Mouse (Mus musculus) stomach, embryonic 16.5 days (tissue): ENCODE results near the gene Spint4. TPM values are rescaled to one million over a fixed set of nuclear protein-coding genes. Genes with fewer than 3 reads are reported as not detected.

ENCODE experiments used
- ATAC-seq: fragments of 200-750 bp; cut with Nextera tagmentation; 2 replicates; pipeline ENCODE4 v1.8.0; 2017; ENCODE audit warnings: moderate number of reproducible peaks, moderate TSS enrichment; ENCODE audit not compliant: insufficient read depth, low FRiP score
- H3K27ac ChIP-seq: fragments of 300-500 bp; sonication (generic); 2 replicates; pipeline ENCODE4 v1.5.1; 2014; ENCODE audit warnings: low read length
- H3K27me3 ChIP-seq: fragments of 300-500 bp; sonication (generic); 2 replicates; pipeline ENCODE4 v1.6.1; 2014; ENCODE audit warnings: low read length, control low read depth, mixed read lengths; ENCODE audit not compliant: control insufficient read depth, insufficient read depth
- H3K36me3 ChIP-seq: fragments of 300-500 bp; sonication (generic); 2 replicates; pipeline ENCODE4 v1.6.1; 2014; ENCODE audit warnings: low read length; ENCODE audit not compliant: control insufficient read depth, insufficient read depth
- H3K4me1 ChIP-seq: fragments of 300-500 bp; sonication (generic); 2 replicates; pipeline ENCODE4 v1.6.1; 2014; ENCODE audit warnings: low read length, control low read depth, mixed read lengths; ENCODE audit not compliant: control insufficient read depth, insufficient read depth
- H3K4me2 ChIP-seq: fragments of 300-500 bp; sonication (generic); 2 replicates; pipeline ENCODE4 v1.6.1; 2014; ENCODE audit warnings: low read depth, low read length, mixed read lengths
- H3K4me3 ChIP-seq: fragments of 300-500 bp; sonication (generic); replicated peaks from 2 replicates; pipeline ENCODE4 v1.5.1; 2014; ENCODE audit warnings: mild to moderate bottlenecking, low read length
- H3K9ac ChIP-seq: fragments of 300-500 bp; sonication (generic); 2 replicates; pipeline ENCODE4 v1.6.1; 2014; ENCODE audit warnings: low read length
- H3K9me3 ChIP-seq: fragments of 300-500 bp; sonication (generic); replicated peaks from 2 replicates; pipeline ENCODE4 v1.6.1; 2016; ENCODE audit warnings: low read length, control low read depth; ENCODE audit not compliant: control insufficient read depth
- WGBS: fragments of 180-500 bp; shearing (Covaris S2); extraction: QIAGEN DNeasy Blood & Tissue Kit; methylation state at CpG from one replicate; pipeline ENCODE4 v1.1.7; 2014; 5-methylcytosine and 5-hydroxymethylcytosine counted together
- polyA plus RNA-seq: library from polyadenylated mRNA; unstranded; fragments of >200 nt; fragmentation: Nextera tagmentation; extraction: Ambion mirVana; gene quantifications from 2 replicates; pipeline ENCODE4 v1.2.1, GENCODE M21; 2015

The Spint4 gene
- polyA plus RNA-seq, 1 experiment from 2014 or later, result not detected

DNA sequence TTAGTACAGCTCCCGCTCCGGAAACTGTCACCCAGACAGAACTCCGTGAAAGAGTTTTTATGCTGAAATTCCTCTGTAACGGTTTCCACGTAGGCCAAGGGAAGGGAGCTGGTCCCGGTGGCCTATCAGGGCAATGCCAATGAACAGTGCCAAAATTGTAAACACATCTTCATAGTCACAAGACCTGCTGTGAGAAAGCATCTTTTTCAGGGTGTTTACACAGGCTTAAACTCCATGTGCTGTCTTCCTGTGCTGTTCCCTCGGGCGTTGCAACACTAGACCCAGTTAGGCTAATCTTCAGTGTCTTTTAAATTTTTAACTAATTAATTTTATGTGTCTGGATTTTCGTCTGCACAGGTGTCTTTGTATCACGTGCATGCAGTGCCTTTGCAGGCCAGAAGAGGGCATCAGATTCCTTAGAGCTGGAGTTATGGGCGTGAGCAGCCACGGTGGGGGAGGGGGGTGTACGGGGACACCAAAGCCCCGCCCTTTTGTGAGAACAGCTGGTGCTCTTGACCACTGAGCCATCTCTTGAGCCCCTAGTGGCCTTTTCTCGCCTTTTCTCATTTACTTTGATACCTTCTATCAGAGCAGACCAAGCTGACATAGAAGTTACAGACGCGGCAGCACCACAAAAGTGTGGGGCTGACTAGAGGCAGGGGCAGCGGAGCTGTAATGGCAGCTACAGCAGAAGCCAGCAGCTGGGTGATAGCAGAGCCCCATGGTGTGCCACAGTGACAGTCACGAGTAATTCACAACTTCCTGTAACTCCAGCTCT, 19.3 kb upstream of the Spint4 start:
- Histone ChIP-seq H3K4me2 (peak overlapping the region; percentile 52), H3K9ac (0 out of 2 replicates have a peak overlapping the region, but pooled peaks have one; percentile 37), H3K9me3 (no peaks in the 10 kb centered on the region), H3K4me1 (0 out of 2 replicates have a peak, but pooled peaks cover 4% of the 10 kb centered on the region), H3K27me3 (no peaks in the 10 kb centered on the region), H3K36me3 (no peaks in the 10 kb centered on the region), H3K4me3 (peak overlapping the region; percentile 34), H3K27ac (peak overlapping the region; percentile 62)
- WGBS, result 20% methylated on average over 19 of the region's 19 CpGs
- ATAC-seq, result peak; percentile 79; the same call in 1 of the 2 replicates

GRCm38 (mm10) chr2:164679906-164680305, 18.4 kb upstream of the Spint4 start:
- H3K9me3 ChIP-seq, result no peaks in the 10 kb centered on the region
- H3K27me3 ChIP-seq, result no peaks in the 10 kb centered on the region
- ATAC-seq, result peak; percentile 54; the same call in 1 of the 2 replicates
- H3K27ac ChIP-seq, result no peak overlapping the region
- H3K9ac ChIP-seq, result no peak overlapping the region
- WGBS, result 20% methylated on average over 3 of the region's 3 CpGs
- H3K4me3 ChIP-seq, result no peak overlapping the region
- no peak overlapping the region for H3K4me2 ChIP-seq
- H3K4me1 ChIP-seq, result 0 out of 2 replicates have a peak, but pooled peaks cover 4% of the 10 kb centered on the region
- H3K36me3 ChIP-seq, result no peaks in the 10 kb centered on the region

DNA sequence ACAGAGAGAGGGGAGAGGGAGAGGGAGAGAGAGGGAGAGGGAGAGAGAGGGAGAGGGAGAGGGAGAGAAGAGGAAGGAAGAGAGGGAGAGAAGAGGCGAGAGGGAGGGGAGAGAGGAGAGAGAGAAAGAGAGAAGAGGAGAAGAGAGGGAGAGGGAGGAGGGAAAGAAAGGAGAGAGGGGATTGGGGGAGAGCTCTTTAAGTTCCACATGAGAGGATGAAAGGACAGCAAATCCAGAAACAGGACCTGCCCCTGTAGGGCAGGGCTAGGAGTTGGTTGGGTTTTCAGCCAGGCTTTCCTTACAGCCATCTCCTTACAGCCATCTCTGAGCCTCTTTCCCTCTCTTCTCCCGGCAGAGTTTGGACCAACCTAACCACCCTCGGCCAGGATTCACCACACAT, 13.5 kb upstream of the Spint4 start, which contains the start of gene Wfdc13:
Gene Wfdc13 (plus strand): TSS at position 301 of the 400 bp plus-strand sequence.
- no peak within 1 kb of the TSS for H3K9ac ChIP-seq
- WGBS, result 49% methylated on average over 3 of the region's 3 CpGs
- peak within 1 kb of the TSS; percentile 22 for H3K4me3 ChIP-seq
- no peaks in the 10 kb centered on the region for H3K27me3 ChIP-seq
- no peaks in the 10 kb centered on the region for H3K9me3 ChIP-seq
- H3K4me1 ChIP-seq, result no peaks in the 10 kb centered on the region
- H3K4me2 ChIP-seq, result peak within 1 kb of the TSS; percentile 31
- H3K36me3 ChIP-seq, result no peaks in the 10 kb centered on the region
- peak within 1 kb of the TSS; percentile 29; the same call in 1 of the 2 replicates for H3K27ac ChIP-seq
- peak; percentile 29; the same call in 1 of the 2 replicates for ATAC-seq

DNA sequence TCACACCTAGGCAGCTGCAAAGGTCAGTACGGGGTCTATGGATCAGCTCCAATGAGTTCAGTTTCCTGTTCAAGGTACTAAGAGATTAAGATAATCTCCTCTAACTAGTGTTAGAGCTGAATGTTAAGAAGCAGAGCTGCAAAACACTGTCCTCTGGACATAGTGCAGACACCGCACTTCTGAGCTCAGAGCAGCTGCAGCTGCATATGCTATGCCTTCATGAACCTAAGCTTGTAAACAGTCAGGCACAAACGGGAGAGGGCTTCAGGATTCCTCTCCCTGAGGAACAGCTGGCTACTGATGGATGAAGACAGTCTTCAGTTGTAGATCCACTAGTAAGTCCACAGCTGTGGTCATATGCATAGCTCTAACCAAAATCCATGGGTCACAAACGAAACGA, 2.7 kb downstream of the Spint4 start:
- Histone ChIP-seq H3K4me3 (no peak overlapping the region), H3K27me3 (no peaks in the 10 kb centered on the region), H3K36me3 (no peaks in the 10 kb centered on the region), H3K27ac (peak overlapping the region; percentile 21; the same call in 1 of the 2 replicates), H3K9me3 (no peaks in the 10 kb centered on the region), H3K4me2 (no peak overlapping the region), H3K9ac (no peak overlapping the region), H3K4me1 (no peaks in the 10 kb centered on the region)
- 50% methylated on average over 5 of the region's 5 CpGs for WGBS
- peak; percentile 73 for ATAC-seq

- 82% methylated on average over 5 of the region's 5 CpGs for WGBS
- no peaks in the 10 kb centered on the region for H3K9me3 ChIP-seq
- no peak overlapping the region for H3K27ac ChIP-seq
- H3K27me3 ChIP-seq, result no peaks in the 10 kb centered on the region
- H3K9ac ChIP-seq, result no peak overlapping the region
- H3K36me3 ChIP-seq, result no peaks in the 10 kb centered on the region
- no peak overlapping the region for H3K4me2 ChIP-seq
- no peak overlapping the region for H3K4me3 ChIP-seq
- ATAC-seq, result no peak
- no peaks in the 10 kb centered on the region for H3K4me1 ChIP-seq
These were observed 3.5 kb downstream of the Spint4 start for GRCm38 (mm10) chr2:164701761-164702160.

DNA sequence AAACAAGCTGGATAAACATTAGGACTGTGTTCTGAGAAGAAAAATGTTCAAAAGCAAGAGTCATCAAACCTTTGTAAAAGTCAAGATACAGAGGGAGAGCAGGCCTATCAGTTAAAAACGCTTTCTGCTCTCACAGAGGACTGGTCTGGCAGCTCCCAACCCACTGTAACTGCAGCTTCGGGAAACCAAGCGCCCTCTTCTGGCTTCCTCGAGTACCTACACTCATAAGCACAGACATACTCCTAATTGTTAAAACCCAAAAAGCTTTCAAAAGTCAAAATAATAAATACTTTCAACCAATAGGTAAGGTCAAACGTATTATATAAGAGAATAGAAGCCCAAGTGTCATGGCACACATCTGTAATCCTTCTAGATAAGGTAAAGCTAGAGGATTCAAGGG, 5.9 kb downstream of the Spint4 start:
- no peaks in the 10 kb centered on the region for H3K36me3 ChIP-seq
- no peak overlapping the region for H3K4me2 ChIP-seq
- H3K27ac ChIP-seq, result no peak overlapping the region
- WGBS, result 76% methylated on average over 5 of the region's 5 CpGs
- no peak for ATAC-seq
- no peaks in the 10 kb centered on the region for H3K27me3 ChIP-seq
- H3K9me3 ChIP-seq, result no peaks in the 10 kb centered on the region
- no peak overlapping the region for H3K4me3 ChIP-seq
- H3K9ac ChIP-seq, result no peak overlapping the region
- H3K4me1 ChIP-seq, result no peaks in the 10 kb centered on the region

DNA sequence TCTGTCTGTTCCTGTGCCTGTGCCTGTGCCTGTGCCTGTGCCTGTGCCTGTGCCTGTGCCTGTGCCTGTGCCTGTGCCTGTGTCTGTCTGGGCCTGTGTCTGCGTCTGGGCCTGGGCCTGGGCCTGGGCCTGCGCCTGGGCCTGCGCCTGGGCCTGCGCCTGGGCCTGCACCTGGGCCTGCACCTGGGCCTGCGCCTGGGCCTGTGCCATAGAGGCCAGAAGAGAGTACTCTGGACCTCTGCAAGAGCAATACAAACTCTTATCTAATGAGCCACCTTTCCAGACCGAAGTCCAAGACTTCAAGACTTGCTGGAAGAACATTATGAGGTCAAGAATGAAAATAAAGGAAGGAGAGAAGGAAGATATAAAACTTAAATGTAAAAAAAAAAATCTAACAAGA, 7.0 kb downstream of the Spint4 start:
- WGBS, result 91% methylated on average over 6 of the region's 6 CpGs
- ATAC-seq, result no peak
- no peaks in the 10 kb centered on the region for H3K27me3 ChIP-seq
- H3K9me3 ChIP-seq, result no peaks in the 10 kb centered on the region
- no peaks in the 10 kb centered on the region for H3K36me3 ChIP-seq
- no peak overlapping the region for H3K27ac ChIP-seq
- H3K4me3 ChIP-seq, result no peak overlapping the region
- H3K4me2 ChIP-seq, result no peak overlapping the region
- H3K9ac ChIP-seq, result no peak overlapping the region
- H3K4me1 ChIP-seq, result no peaks in the 10 kb centered on the region

DNA sequence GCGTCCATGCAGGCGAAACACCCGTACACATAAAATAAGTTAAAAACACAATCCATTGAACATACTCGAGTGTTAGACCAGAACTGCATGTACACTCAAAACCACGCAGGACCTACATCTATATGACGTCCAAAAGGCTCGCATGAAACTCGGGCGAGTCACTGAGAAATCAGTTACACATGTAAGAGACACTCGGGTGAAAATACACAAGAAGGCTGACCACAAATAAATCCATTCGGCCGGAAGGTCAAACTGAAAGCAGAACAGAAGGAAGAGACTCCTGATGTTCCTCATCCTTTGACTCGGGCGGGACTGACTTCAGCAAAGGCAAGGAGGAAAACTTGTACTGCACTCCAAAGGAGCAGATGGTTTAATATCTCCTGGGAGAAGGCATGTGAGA, 7.7 kb downstream of the Spint4 start:
- H3K4me2 ChIP-seq, result no peak overlapping the region
- H3K27ac ChIP-seq, result no peak overlapping the region
- no peak overlapping the region for H3K4me3 ChIP-seq
- WGBS, result 88% methylated on average over 14 of the region's 14 CpGs
- H3K9me3 ChIP-seq, result no peaks in the 10 kb centered on the region
- no peaks in the 10 kb centered on the region for H3K27me3 ChIP-seq
- no peaks in the 10 kb centered on the region for H3K4me1 ChIP-seq
- no peak overlapping the region for H3K9ac ChIP-seq
- H3K36me3 ChIP-seq, result no peaks in the 10 kb centered on the region
- ATAC-seq, result no peak

DNA sequence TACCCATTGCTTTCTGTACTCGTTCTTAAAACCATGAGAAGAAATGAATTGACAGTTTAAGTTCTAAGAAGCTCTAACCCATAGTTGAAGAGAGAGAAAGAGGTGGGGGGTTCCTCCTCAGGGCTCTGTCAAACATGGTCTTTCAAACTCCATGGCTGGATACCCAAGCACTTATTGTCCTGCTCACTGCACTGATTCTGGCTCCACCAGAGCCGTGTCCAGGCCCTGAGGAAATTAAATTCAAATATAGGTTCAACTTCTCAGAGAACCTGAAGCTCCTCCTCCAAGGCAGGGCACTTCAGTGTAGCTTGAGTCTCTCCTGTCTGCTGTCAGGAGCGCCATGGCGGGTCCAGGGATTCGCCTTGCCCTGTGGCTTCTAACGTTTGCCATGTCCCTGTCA, 16.7 kb downstream of the Spint4 start, which contains the start of gene Spint5:
Gene Spint5 (plus strand): TSS at position 301 of the 400 bp plus-strand sequence.
- WGBS, result 77% methylated on average over 6 of the region's 6 CpGs
- Histone ChIP-seq H3K27me3 (no peaks in the 10 kb centered on the region), H3K4me1 (no peaks in the 10 kb centered on the region), H3K36me3 (no peaks in the 10 kb centered on the region), H3K27ac (no peak within 1 kb of the TSS), H3K4me3 (no peak within 1 kb of the TSS), H3K9me3 (no peaks in the 10 kb centered on the region), H3K9ac (no peak within 1 kb of the TSS), H3K4me2 (no peak within 1 kb of the TSS)
- no peak for ATAC-seq
